Mouse (Mus musculus) embryo, embryonic 10.5 days (tissue): ENCODE measurements around the gene Gm21866.
"Not testable (repeated sequence)": the region's sequence is repeated elsewhere in the genome, so short reads cannot be mapped to it uniquely, and the experiment has no call there.

ENCODE experiments used
- DNase-seq: peaks from one replicate; pipeline ENCODE4 v3.0.0-alpha.2; 2015; ENCODE audit warnings: low spot score

Gene Gm21866

DNA sequence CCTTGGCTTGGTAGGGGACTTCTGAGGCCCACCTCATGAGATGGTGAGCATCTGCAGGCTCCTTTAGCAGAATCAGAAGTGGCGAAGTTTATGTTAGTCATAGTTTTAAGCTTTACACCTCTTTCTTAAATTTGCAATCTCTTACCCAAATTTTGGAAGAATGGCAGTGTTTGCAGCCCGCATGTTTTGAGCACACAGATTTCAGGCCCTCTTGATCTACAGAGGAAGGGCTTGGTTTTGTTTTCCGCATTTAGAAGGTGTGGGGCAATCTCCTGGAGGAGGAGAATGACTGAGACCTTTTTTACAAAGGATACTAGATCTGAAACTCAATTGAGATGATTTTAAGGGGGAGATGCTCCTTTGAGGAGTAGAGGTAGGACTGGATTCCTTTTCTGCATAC, at the start of gene Gm21866:
Gene Gm21866 (minus strand): TSS at position 101 of the 400 bp plus-strand sequence.
- DNase-seq, result not testable (repeated sequence)

DNA sequence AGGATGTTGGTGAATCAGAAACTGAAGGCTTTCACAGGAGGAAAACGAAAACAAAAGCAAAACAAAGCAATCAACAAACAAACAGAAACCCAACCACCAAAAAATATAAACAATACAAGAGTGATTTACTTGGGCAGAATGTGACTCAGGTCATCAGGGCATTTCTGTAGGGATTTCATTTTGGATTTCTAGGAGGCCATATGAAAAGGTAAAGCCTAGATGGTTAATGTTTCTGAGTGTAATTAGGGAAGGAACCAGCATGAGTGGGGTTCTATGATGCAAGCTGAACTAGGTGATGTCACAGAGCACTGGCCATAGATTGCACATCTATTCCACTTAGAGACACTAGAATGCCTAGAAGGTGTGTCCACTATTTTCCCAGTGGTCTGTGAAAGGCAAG, 28.3 kb upstream of the Gm21866 start, which contains the start of gene Gm20773:
Gene Gm20773 (plus strand): TSS at position 301 of the 400 bp plus-strand sequence.
- not testable (repeated sequence) for DNase-seq
